Mouse (Mus musculus) G1E (cell line): ENCODE measurements around the gene Mrto4.

Source experiments
- CTCF ChIP-seq: IDR thresholded peaks from 2 replicates; pipeline ENCODE4 v1.5.1; 2012; ENCODE audit warnings: low read depth, low read length, inconsistent platforms, mixed read lengths
- TAL1 ChIP-seq: conservative IDR thresholded peaks from 2 replicates; pipeline ENCODE4 v1.6.1; 2012; ENCODE audit warnings: low read depth, low read length, inconsistent platforms, mixed read lengths

DNA sequence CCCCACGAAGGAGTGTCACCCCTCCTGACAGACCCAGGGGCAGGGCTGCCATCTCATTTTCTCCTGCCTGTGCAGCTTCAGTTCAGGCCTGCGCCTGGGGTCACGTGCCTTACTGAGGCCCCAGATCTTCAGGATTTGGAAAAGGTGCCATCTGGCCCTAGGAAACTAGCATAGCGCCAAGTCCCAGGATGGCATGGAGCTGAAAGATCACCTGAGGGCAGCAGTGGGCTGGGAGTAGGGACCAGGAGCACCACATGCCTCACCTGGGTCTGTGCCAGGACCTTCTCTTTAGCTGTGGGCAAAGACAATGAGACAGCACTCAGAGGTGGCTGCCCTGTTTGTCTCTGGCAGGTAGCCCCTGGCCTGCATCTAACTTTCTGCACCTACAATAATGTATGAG, 54.8 kb downstream of the Mrto4 start:
- TF ChIP-seq CTCF (no peak), TAL1 (no peak)
